Mouse (Mus musculus) embryonic facial prominence, embryonic 11.5 days (tissue): ENCODE results near the gene Fbxl3. TPM values are rescaled to one million over a fixed set of nuclear protein-coding genes. Genes with fewer than 3 reads are reported as not detected.
A peak's percentile ranks its signal among the peaks of the same experiment; 100 is the strongest.

ENCODE experiments used
- ATAC-seq: fragments of 200-750 bp; cut with Nextera tagmentation; replicated peaks from 2 replicates; pipeline ENCODE4 v1.8.0; 2017; ENCODE audit warnings: low read depth; ENCODE audit not compliant: insufficient number of reproducible peaks, low FRiP score, low TSS enrichment
- DNase-seq: peaks from one replicate; pipeline ENCODE4 v3.0.0-alpha.2; 2015; ENCODE audit warnings: low spot score
- H3K27ac ChIP-seq: fragments of 300-500 bp; sonication (generic); replicated peaks from 2 replicates; pipeline ENCODE4 v1.5.1; 2014; ENCODE audit warnings: mild to moderate bottlenecking, low read depth, low read length, control low read depth
- H3K27me3 ChIP-seq: fragments of 300-500 bp; sonication (generic); 2 replicates; pipeline ENCODE4 v1.6.1; 2014; ENCODE audit warnings: mild to moderate bottlenecking, low read length, moderate library complexity, mixed read lengths; ENCODE audit not compliant: control insufficient read depth, insufficient read depth
- H3K36me3 ChIP-seq: fragments of 300-500 bp; sonication (generic); replicated peaks from 2 replicates; pipeline ENCODE4 v1.6.1; 2014; ENCODE audit warnings: low read depth, mild to moderate bottlenecking, low read length, moderate library complexity, mixed read lengths; ENCODE audit not compliant: control insufficient read depth, insufficient read depth
- H3K4me1 ChIP-seq: fragments of 300-500 bp; sonication (generic); 2 replicates; pipeline ENCODE4 v1.6.1; 2014; ENCODE audit warnings: low read length, mixed read lengths; ENCODE audit not compliant: control insufficient read depth, insufficient read depth
- H3K4me2 ChIP-seq: fragments of 300-500 bp; sonication (generic); 2 replicates; pipeline ENCODE4 v1.6.1; 2014; ENCODE audit warnings: low read depth, mild to moderate bottlenecking, control low read depth, low read length, moderate library complexity
- H3K4me3 ChIP-seq: fragments of 300-500 bp; sonication (generic); 2 replicates; pipeline ENCODE4 v1.5.1; 2014; ENCODE audit warnings: low read depth, low read length, control low read depth
- H3K9ac ChIP-seq: fragments of 300-500 bp; sonication (generic); replicated peaks from 2 replicates; pipeline ENCODE4 v1.6.1; 2014; ENCODE audit warnings: mild to moderate bottlenecking, control low read depth, low read length
- H3K9me3 ChIP-seq: fragments of 300-500 bp; sonication (generic); replicated peaks from 2 replicates; pipeline ENCODE4 v1.6.1; 2016; ENCODE audit warnings: mild to moderate bottlenecking, low read length, inconsistent platforms, mixed read lengths; ENCODE audit not compliant: control insufficient read depth
- WGBS: fragments of 180-500 bp; shearing (Covaris S2); extraction: QIAGEN DNeasy Blood & Tissue Kit; methylation state at CpG from one replicate; pipeline ENCODE4 v1.1.7; 2014; 5-methylcytosine and 5-hydroxymethylcytosine counted together
- polyA plus RNA-seq: library from polyadenylated mRNA; unstranded; fragments of >200 nt; fragmentation: Nextera tagmentation; extraction: Ambion mirVana; gene quantifications from 2 replicates; pipeline ENCODE4 v1.2.1, GENCODE M21; 2014

The Fbxl3 gene
- polyA plus RNA-seq, 1 experiment from 2014 or later, result 27.2 TPM

GRCm38 (mm10) chr14:103095036-103095435 is 4.3 kb downstream of the Fbxl3 start:
- Histone ChIP-seq H3K4me2 (no peak overlapping the region), H3K4me1 (no peaks in the 10 kb centered on the region), H3K9ac (no peak overlapping the region), H3K4me3 (no peak overlapping the region), H3K27ac (no peak overlapping the region), H3K9me3 (no peaks in the 10 kb centered on the region), H3K36me3 (peaks cover 2% of the 10 kb centered on the region; the same call in 1 of the 2 replicates), H3K27me3 (no peaks in the 10 kb centered on the region)
- no peak for ATAC-seq
- DNase-seq, result no peak
- 93% methylated on average over 8 of the region's 8 CpGs for WGBS

- no peaks in the 10 kb centered on the region for H3K4me1 ChIP-seq
- no peak overlapping the region for H3K4me2 ChIP-seq
- WGBS, result 73% methylated on average over 4 of the region's 4 CpGs
- H3K27me3 ChIP-seq, result no peaks in the 10 kb centered on the region
- H3K36me3 ChIP-seq, result peaks cover 2% of the 10 kb centered on the region; the same call in 1 of the 2 replicates
- H3K27ac ChIP-seq, result no peak overlapping the region
- H3K4me3 ChIP-seq, result no peak overlapping the region
- H3K9me3 ChIP-seq, result no peaks in the 10 kb centered on the region
- ATAC-seq, result no peak
- DNase-seq, result no peak
- no peak overlapping the region for H3K9ac ChIP-seq
Observed at GRCm38 (mm10) chr14:103093670-103094069, 5.7 kb downstream of the Fbxl3 start.

GRCm38 (mm10) chr14:103093236-103093635 is 6.1 kb downstream of the Fbxl3 start:
- no peak overlapping the region for H3K4me3 ChIP-seq
- DNase-seq (no peak), ATAC-seq (no peak)
- no peaks in the 10 kb centered on the region for H3K9me3 ChIP-seq
- 95% methylated on average over 3 of the region's 3 CpGs for WGBS
- H3K4me2 ChIP-seq, result no peak overlapping the region
- H3K36me3 ChIP-seq, result peaks cover 2% of the 10 kb centered on the region; the same call in 1 of the 2 replicates
- no peak overlapping the region for H3K27ac ChIP-seq
- no peaks in the 10 kb centered on the region for H3K27me3 ChIP-seq
- H3K4me1 ChIP-seq, result no peaks in the 10 kb centered on the region
- no peak overlapping the region for H3K9ac ChIP-seq

GRCm38 (mm10) chr14:103088624-103089023 is 10.7 kb downstream of the Fbxl3 start:
- Histone ChIP-seq H3K27me3 (no peaks in the 10 kb centered on the region), H3K4me1 (no peaks in the 10 kb centered on the region), H3K4me3 (no peak overlapping the region), H3K9ac (no peak overlapping the region), H3K9me3 (no peaks in the 10 kb centered on the region), H3K4me2 (no peak overlapping the region), H3K36me3 (peaks cover 2% of the 10 kb centered on the region; the same call in 1 of the 2 replicates), H3K27ac (no peak overlapping the region)
- peak; percentile 68 for DNase-seq
- WGBS, result 79% methylated on average over 6 of the region's 6 CpGs
- ATAC-seq, result no peak

- H3K9me3 ChIP-seq, result no peaks in the 10 kb centered on the region
- H3K36me3 ChIP-seq, result peaks cover 2% of the 10 kb centered on the region; the same call in 1 of the 2 replicates
- no peak overlapping the region for H3K4me2 ChIP-seq
- H3K4me1 ChIP-seq, result no peaks in the 10 kb centered on the region
- H3K4me3 ChIP-seq, result no peak overlapping the region
- WGBS, result 89% methylated on average over 5 of the region's 5 CpGs
- no peaks in the 10 kb centered on the region for H3K27me3 ChIP-seq
- ATAC-seq (no peak), DNase-seq (no peak)
- H3K27ac ChIP-seq, result no peak overlapping the region
- H3K9ac ChIP-seq, result no peak overlapping the region
Observed at GRCm38 (mm10) chr14:103087846-103088245, 11.5 kb downstream of the Fbxl3 start.

- H3K9me3 ChIP-seq, result no peaks in the 10 kb centered on the region
- no peaks in the 10 kb centered on the region for H3K27me3 ChIP-seq
- no peaks in the 10 kb centered on the region for H3K4me1 ChIP-seq
- no peak overlapping the region for H3K4me2 ChIP-seq
- no peak overlapping the region for H3K4me3 ChIP-seq
- H3K36me3 ChIP-seq, result peaks cover 2% of the 10 kb centered on the region; the same call in 1 of the 2 replicates
- no peak overlapping the region for H3K9ac ChIP-seq
- DNase-seq (no peak), ATAC-seq (no peak)
- WGBS, result 88% methylated on average over 4 of the region's 4 CpGs
- H3K27ac ChIP-seq, result no peak overlapping the region
Observed at GRCm38 (mm10) chr14:103086671-103087324, 12.6 kb downstream of the Fbxl3 start.

- ATAC-seq (no peak), DNase-seq (no peak)
- no peak overlapping the region for H3K9ac ChIP-seq
- no peak overlapping the region for H3K27ac ChIP-seq
- H3K4me2 ChIP-seq, result no peak overlapping the region
- no peaks in the 10 kb centered on the region for H3K9me3 ChIP-seq
- no peaks in the 10 kb centered on the region for H3K4me1 ChIP-seq
- 82% methylated on average over 1 of the region's 1 CpGs for WGBS
- no peaks in the 10 kb centered on the region for H3K27me3 ChIP-seq
- H3K36me3 ChIP-seq, result peaks cover 2% of the 10 kb centered on the region; the same call in 1 of the 2 replicates
- no peak overlapping the region for H3K4me3 ChIP-seq
Observed at GRCm38 (mm10) chr14:103085840-103086533, 13.4 kb downstream of the Fbxl3 start.
